Mouse (Mus musculus): Measurements from ENCODE around the gene H2-M10.2.

Gene H2-M10.2

DNA sequence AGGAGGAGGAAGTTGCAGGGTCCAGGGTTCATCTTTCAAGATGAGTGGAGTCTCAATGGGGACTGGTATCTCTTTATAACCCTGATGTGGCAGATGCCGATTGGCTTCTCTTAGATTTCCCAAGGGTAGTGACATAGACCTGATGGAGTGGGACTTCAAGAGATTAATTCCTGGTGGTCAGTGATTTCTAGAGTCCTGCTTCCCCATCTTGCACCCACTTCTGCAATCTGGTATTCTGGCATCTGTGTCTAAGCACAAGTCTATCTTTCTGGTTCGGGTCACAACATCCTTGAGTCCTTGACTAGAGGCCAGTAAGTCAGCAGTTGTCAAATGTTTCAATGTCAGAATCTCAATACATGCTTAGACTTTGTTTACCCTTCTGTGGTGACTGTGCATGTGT lies at the start of gene H2-M10.2:
Gene H2-M10.2, minus strand, starts transcription at position 101 of the 400 bp plus-strand sequence.
- no peak for DNase-seq (ENCODE audit: low read depth, low spot score)

DNA sequence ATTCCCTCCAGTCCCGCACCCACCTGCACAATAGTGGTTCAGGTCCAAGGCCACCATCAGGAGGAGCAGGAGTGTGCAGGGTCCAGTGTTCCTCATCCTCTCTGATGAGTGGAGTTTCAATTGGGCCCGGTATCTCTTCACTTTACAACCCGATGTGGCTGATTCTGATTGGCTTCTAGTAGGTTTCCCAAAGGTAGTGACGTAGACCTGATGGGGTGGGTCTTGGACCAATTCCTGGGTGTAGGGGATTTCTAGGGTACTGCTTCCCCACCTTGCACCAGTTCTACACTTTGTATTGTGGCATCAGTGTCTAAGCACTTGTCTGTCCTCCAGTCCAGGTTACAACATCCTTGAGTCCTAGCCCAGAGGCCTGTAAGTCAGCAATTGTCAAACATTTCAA lies 39.8 kb upstream of the H2-M10.2 start, which contains the start of gene H2-M10.1:
Gene H2-M10.1, minus strand, starts transcription at position 101 of the 400 bp plus-strand sequence.
- DNase-seq (ENCODE audit: low read depth, low spot score), result no peak

DNA sequence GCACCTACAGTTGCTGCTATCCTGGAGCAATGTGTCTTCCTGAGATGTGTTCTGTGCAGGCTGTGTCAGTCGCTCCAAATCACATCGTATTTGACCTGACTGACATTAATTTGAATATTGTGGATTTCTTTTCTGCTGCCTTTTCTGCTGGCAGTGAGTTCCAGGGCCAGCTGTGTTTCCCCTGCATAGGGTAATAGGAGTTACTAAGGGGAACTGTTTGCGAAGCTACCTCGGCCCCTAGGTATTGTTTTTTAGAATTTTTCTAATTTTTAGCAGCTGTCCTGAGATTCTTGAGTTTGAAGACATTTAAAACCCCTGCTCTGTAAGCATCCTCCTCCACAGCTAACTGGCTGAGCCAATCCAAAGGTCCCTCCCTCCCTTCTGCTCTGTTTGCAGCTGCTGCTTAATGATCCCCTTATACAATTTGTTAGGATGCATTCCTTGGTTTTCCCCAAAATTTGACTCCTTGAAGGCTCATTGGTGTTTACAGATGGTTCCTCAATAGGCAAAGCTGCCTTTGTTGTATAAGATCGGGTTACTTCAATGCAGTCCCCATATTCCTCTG lies 29.5 kb upstream of the H2-M10.2 start:
- no peak for DNase-seq (ENCODE audit: low read depth, low spot score)

- DNase-seq (ENCODE audit: low read depth, low spot score), result peak; percentile 83
These were observed 28.9 kb upstream of the H2-M10.2 start for GRCm38 (mm10) chr17:36315041-36315688.

DNA sequence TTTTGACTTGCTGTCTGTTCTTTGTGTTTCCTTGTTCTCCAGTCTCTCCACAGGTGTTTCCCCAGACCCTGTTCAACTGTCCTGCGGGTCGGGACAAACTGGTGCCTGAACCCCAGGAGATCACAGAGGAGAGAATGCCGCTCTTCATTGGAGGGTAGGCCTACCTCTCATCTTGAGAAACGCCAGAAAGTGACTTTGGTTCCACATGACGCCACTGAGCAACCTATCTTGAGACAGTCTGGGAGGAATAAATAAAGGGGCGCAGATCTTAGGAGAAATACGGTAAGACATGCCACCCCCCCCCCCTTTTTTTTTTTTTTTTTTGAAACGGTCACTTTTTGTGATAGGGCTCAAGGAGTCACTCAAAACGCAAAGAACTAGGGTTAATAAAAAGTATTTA lies 28.2 kb upstream of the H2-M10.2 start:
- DNase-seq (ENCODE audit: low read depth, low spot score), result peak; percentile 58

DNA sequence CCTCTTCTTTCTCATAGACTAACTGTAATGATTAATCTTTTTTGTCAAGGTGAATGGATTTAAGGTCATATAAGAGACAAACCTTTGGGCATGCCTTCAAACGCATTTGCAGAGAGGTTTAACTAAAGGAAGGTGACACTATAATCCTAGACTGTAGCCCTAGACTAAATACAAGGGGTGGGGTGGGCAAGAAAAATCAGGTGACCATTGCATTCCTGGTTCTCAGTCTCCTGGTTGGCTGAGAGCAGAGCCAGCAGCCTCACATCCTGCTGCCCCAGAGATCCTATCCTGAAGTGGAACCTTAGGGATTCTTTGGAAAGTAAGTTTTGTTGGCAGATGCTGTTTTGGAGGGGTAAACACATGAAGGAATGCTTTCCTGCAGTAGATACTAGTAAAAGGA lies 23.0 kb upstream of the H2-M10.2 start:
- no peak for DNase-seq (ENCODE audit: low read depth, low spot score)

DNA sequence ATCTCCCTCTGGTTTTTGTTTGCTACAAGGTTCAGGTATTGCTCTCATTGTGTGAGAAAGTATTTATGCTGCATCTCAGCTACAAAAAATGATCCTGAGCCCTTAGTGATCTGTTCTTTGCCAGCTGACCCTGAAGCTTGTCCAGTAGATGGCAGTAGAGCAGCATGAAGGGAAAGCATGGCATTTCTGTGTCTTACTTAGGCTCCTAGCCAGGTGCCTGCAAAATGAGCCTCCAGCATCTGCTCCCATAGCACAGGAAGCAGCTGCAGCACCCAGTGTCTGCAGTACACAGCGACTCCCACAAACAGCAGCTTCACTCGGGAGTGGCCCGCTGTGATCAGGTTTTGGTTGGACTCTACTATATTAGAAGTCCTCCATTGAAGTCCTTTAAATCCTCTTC lies 22.6 kb upstream of the H2-M10.2 start:
- peak; percentile 77 for DNase-seq (ENCODE audit: low read depth, low spot score)

DNA sequence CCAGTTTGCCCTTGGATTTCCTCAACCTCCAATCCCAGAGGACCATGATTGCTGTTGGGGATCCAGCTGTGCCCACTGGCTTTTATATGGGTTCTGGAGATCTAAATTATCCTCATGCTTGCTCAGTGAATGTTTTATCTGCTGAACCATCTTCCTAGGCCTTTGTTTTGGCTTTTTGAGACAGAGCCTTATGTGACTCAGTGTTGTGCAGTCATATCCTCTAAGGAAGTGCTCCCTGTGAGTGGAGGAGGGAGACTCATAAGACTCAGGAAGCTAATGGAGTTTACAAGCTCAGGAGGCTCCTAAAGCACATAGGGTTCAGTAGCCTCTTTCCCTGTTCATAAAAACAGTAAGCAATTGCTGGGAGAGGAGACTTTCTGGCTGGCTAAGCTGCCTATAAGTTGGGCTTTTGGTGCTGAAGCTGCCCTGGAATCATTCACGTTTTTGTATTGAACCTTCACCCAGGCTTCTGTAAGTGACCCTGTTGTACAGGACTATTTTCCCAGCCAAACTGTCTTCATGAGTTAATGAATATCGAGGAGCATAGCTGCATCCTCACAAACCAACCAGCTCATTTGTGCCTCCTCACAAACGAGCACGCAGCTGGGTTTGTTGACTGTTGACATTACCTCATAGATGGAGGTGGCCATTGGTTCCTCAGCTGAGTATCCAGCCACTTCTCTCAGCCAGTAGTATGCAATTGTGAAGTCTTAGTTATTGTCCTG lies 4.6 kb downstream of the H2-M10.2 start:
- DNase-seq (ENCODE audit: low read depth, low spot score), result no peak

DNA sequence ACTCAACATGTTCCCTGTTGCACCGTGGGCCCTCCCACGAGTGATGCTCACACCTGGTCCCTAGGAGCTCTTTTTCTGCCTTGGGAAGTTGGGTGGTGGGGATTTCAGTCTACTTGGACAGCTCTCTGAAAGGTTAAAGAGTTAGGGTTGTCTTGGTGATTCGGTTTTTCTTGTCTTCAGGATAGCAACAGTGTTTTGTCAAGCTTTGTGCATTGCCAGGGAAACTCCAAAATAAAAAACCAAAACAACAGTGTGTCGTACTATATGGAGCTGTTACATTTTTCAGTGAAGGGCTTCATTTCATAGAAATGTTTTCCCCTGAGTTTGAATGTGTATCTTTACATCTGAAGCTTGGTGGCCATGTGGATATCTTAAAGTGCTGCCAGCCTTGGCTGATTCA lies 11.5 kb downstream of the H2-M10.2 start:
- no peak for DNase-seq (ENCODE audit: low read depth, low spot score)

DNA sequence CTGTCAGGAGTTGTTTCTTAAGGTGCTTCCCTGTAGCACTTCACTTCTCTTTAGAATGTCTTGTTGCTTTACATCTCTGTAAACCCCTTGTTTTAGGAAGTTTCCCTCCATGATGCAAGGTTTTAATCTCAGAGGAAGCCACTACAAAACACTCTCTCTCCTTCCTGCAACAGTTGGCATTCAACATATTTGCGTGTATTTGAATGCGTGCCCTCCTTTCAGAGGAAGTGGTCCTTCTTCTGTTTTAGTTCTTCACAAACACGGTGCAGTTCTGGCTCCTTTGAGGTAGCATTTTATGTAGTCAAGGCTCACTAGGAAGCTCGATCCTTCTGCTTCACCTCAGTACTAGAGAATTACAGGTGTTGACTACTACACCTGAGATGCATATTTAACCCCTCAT lies 12.5 kb downstream of the H2-M10.2 start:
- peak; percentile 60 for DNase-seq (ENCODE audit: low read depth, low spot score)

- DNase-seq (ENCODE audit: low read depth, low spot score), result peak; percentile 22
These were observed 13.5 kb downstream of the H2-M10.2 start for GRCm38 (mm10) chr17:36272643-36273366.

GRCm38 (mm10) chr17:36271586-36272256 lies 14.6 kb downstream of the H2-M10.2 start, which contains the start of gene Trim39:
Gene Trim39 (minus strand): TSS chr17:36272247.
- DNase-seq (ENCODE audit: low read depth, low spot score), result peak; percentile 95

DNA sequence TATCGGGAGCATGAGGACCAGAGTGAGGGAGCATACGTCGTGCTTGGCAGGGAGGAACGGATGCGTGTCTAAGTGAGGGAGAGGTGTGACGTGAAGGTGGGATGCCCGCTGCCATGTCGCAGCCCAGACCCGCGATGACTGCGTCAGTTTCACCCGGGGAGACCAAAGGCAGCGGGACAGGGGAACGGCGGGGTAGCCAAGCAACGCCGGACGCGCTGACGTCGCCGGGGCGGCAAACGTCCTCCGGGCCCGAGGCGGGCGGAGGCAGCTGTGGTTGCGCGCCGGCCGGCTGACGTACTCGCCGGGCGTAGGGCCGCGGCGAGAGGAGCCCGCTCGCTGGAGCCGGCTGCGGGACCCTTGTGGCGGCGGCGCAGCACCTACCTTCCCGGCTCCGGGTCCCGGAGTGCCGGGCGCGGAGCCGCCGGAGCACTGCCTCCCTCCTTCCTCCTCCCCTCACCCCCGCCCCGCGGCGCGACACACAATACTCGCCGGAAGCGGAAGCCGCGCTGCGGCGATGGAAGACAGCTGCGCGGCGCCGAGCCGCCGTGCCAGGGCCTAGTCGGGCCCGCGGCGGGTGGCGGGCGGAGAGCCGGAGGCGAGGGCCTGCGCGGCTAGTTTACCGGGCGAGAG lies 15.2 kb downstream of the H2-M10.2 start:
- DNase-seq (ENCODE audit: low read depth, low spot score), result peak; percentile 96

- DNase-seq (ENCODE audit: low read depth, low spot score), result peak; percentile 76
These were observed 20.5 kb downstream of the H2-M10.2 start for GRCm38 (mm10) chr17:36265834-36266233.

GRCm38 (mm10) chr17:36264273-36264925 lies 21.9 kb downstream of the H2-M10.2 start:
- DNase-seq (ENCODE audit: low read depth, low spot score), result no peak

DNA sequence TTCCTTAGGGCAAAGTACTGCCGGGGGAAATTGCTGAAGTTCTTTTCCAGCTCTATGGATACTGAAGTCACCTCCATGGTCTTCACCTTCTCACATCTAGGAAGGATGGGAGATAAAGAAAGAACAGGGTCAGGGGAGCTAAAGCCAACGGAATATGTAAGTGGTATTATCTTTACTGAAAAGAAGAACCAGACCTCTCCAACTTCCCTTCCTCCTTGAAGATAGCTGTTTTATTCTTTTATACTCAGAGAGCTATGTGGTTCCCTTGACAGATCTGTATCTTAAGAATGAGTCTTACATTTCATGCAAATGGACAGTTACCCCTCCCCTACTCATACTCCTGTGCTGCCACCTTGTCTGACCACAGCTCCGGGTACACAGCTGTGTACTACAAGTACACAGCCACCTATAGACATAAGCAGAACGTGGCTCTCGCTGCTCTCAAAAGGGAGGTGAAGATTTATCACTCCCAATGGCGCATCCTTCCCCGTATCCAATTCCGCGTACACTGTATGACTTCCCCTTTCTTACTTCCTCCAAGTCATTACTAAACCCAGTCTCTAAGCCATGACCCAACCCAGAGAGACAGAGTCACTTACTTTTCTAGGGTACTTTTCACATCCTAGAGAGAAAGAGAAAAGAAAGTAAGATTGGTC lies 24.7 kb downstream of the H2-M10.2 start:
- no peak for DNase-seq (ENCODE audit: low read depth, low spot score)

- no peak for DNase-seq (ENCODE audit: low read depth, low spot score)
These were observed 28.3 kb downstream of the H2-M10.2 start, which contains the start of gene Rpp21 for GRCm38 (mm10) chr17:36257969-36258368. Gene Rpp21 (minus strand): TSS chr17:36258069.

GRCm38 (mm10) chr17:36257241-36257947 lies 28.9 kb downstream of the H2-M10.2 start:
- peak; percentile 86 for DNase-seq (ENCODE audit: low read depth, low spot score)

GRCm38 (mm10) chr17:36253087-36253600 lies 33.1 kb downstream of the H2-M10.2 start:
- DNase-seq (ENCODE audit: low read depth, low spot score), result no peak
